Mouse (Mus musculus): Measurements from ENCODE around the gene Itsn2.

GRCm38 (mm10) chr12:4598666-4599428 is 6.4 kb downstream of the Itsn2 start:
- no peak for TF ChIP-seq POLR2A (IDR thresholded peaks at IDR 0.05; ENCODE audit: borderline replicate concordance, extremely low read depth, low read depth, low read length)
- no peak for TF ChIP-seq CTCF (IDR thresholded peaks at IDR 0.05; ENCODE audit: insufficient read depth, low read length)

Data from lung, adult 2 months (tissue).